Mouse (Mus musculus) C2C12 (cell line): ENCODE measurements around the gene Lman1l. TPM values are rescaled to one million over a fixed set of nuclear protein-coding genes. Genes with fewer than 3 reads are reported as not detected.

Source experiments
- H3K27me3 ChIP-seq: one replicate; pipeline ENCODE4 v1.6.1; 2011; ENCODE audit not compliant: control insufficient read depth, insufficient read depth, insufficient read length
- H3K36me3 ChIP-seq: one replicate; pipeline ENCODE4 v1.6.1; 2011; ENCODE audit not compliant: control insufficient read depth, insufficient read depth
- H3K4me3 ChIP-seq: one replicate; pipeline ENCODE4 v1.5.1; 2011; ENCODE audit warnings: mild to moderate bottlenecking, control low read depth; ENCODE audit not compliant: poor library complexity, insufficient read depth, severe bottlenecking
- H3K79me2 ChIP-seq: one replicate; pipeline ENCODE4 v1.6.1; 2011; ENCODE audit not compliant: control insufficient read depth, insufficient read depth
- H3K79me3 ChIP-seq: one replicate; pipeline ENCODE4 v1.6.1; 2011; ENCODE audit warnings: low read depth, control low read depth
- H3ac ChIP-seq: one replicate; pipeline ENCODE3; 2011; ENCODE audit warnings: low read depth; ENCODE audit not compliant: control insufficient read depth, insufficient read length
- CEBPB ChIP-seq: IDR thresholded peaks from one replicate; pipeline ENCODE4 v1.6.1; 2011; ENCODE audit warnings: low read depth, mild to moderate bottlenecking, control low read depth, moderate library complexity
- CTCF ChIP-seq: IDR thresholded peaks from one replicate; pipeline ENCODE4 v1.5.1; 2011; ENCODE audit not compliant: control insufficient read depth, insufficient read depth, insufficient read length
- FOSL1 ChIP-seq: IDR thresholded peaks from one replicate; pipeline ENCODE4 v1.8.0; 2011; ENCODE audit warnings: mild to moderate bottlenecking, low read length; ENCODE audit not compliant: poor library complexity, insufficient read depth, severe bottlenecking
- MAX ChIP-seq: IDR thresholded peaks from one replicate; pipeline ENCODE4 v1.6.1; 2011; ENCODE audit warnings: mild to moderate bottlenecking, control low read depth
- MYOD1 ChIP-seq: IDR thresholded peaks from one replicate; pipeline ENCODE4 v1.6.1; 2011; ENCODE audit warnings: low read depth; ENCODE audit not compliant: control insufficient read depth, insufficient read length
- MYOG ChIP-seq: IDR thresholded peaks from one replicate; pipeline ENCODE4 v1.6.1; 2011; ENCODE audit not compliant: control insufficient read depth, insufficient read length; ENCODE audit errors: extremely low read depth
- USF1 ChIP-seq: IDR thresholded peaks from one replicate; pipeline ENCODE4 v1.6.1; 2011; ENCODE audit warnings: low read depth, mild to moderate bottlenecking, control low read depth, moderate library complexity
- polyA plus RNA-seq: library from polyadenylated mRNA; unstranded; fragments of >200 nt; fragmentation: generic; extraction: Trizol; gene quantifications from one replicate; pipeline ENCODE4 v1.2.1, GENCODE M21; 2012; ENCODE audit warnings: missing spikeins

The Lman1l gene
- polyA plus RNA-seq, 1 experiment, result 0.68 TPM

GRCm38 (mm10) chr9:57601353-57601706 lies 19.2 kb downstream of the Lman1l start:
- Histone ChIP-seq H3K79me2 (peaks cover 8% of the 10 kb centered on the region), H3K27me3 (no peaks in the 10 kb centered on the region), H3K36me3 (peaks cover 7% of the 10 kb centered on the region), H3K79me3 (no peaks in the 10 kb centered on the region), H3K4me3 (no peak overlapping the region), H3ac (no peak overlapping the region)
- TF ChIP-seq MYOD1, result peak; percentile 96
- TF ChIP-seq MYOG, result no peak

GRCm38 (mm10) chr9:57600620-57601352 lies 19.8 kb downstream of the Lman1l start:
- no peaks in the 10 kb centered on the region for H3K27me3 ChIP-seq
- TF ChIP-seq MYOD1 (peak; percentile 27), USF1 (no peak)
- H3K4me3 ChIP-seq, result no peak overlapping the region
- peaks cover 10% of the 10 kb centered on the region for H3K36me3 ChIP-seq
- peaks cover 8% of the 10 kb centered on the region for H3K79me2 ChIP-seq
- no peaks in the 10 kb centered on the region for H3K79me3 ChIP-seq
- no peak overlapping the region for H3ac ChIP-seq

- H3K79me2 ChIP-seq, result peaks cover 8% of the 10 kb centered on the region
- H3K36me3 ChIP-seq, result peaks cover 19% of the 10 kb centered on the region
- TF ChIP-seq MAX (no peak), USF1 (no peak), FOSL1 (no peak), MYOG (no peak), MYOD1 (no peak), CEBPB (no peak), CTCF (no peak)
- H3K79me3 ChIP-seq, result no peaks in the 10 kb centered on the region
- no peak overlapping the region for H3ac ChIP-seq
- H3K27me3 ChIP-seq, result no peaks in the 10 kb centered on the region
- no peak overlapping the region for H3K4me3 ChIP-seq
Measured at GRCm38 (mm10) chr9:57598851-57599563, 21.6 kb downstream of the Lman1l start.

GRCm38 (mm10) chr9:57597929-57598382 lies 22.6 kb downstream of the Lman1l start:
- Histone ChIP-seq H3K79me3 (no peaks in the 10 kb centered on the region), H3K79me2 (peaks cover 2% of the 10 kb centered on the region), H3K4me3 (no peak overlapping the region), H3K27me3 (no peaks in the 10 kb centered on the region), H3K36me3 (peaks cover 19% of the 10 kb centered on the region), H3ac (no peak overlapping the region)
- TF ChIP-seq USF1 (no peak), CTCF (no peak), MYOD1 (no peak), MYOG (no peak), FOSL1 (no peak), MAX (no peak), CEBPB (no peak)

- H3ac ChIP-seq, result no peak overlapping the region
- no peak for TF ChIP-seq CTCF
- no peak for TF ChIP-seq MYOD1
- TF ChIP-seq FOSL1, result no peak
- TF ChIP-seq MYOG, result no peak
Measured at GRCm38 (mm10) chr9:57597265-57597664, 23.3 kb downstream of the Lman1l start.

GRCm38 (mm10) chr9:57594174-57594509 lies 26.4 kb downstream of the Lman1l start:
- no peak overlapping the region for H3ac ChIP-seq
- no peak for TF ChIP-seq MYOD1
- TF ChIP-seq MYOG, result no peak
- no peak for TF ChIP-seq CEBPB
- no peak for TF ChIP-seq FOSL1
- TF ChIP-seq CTCF, result no peak
- TF ChIP-seq USF1, result no peak
- no peak for TF ChIP-seq MAX
- H3K27me3 ChIP-seq, result no peaks in the 10 kb centered on the region
- H3K36me3 ChIP-seq, result peaks cover 19% of the 10 kb centered on the region
- H3K79me3 ChIP-seq, result no peaks in the 10 kb centered on the region
- H3K4me3 ChIP-seq, result no peak overlapping the region
- peaks cover 17% of the 10 kb centered on the region for H3K79me2 ChIP-seq

More at GRCm38 (mm10) chr9:57597265-57597664, 23.3 kb downstream of the Lman1l start:
- H3K79me2 ChIP-seq, result no peaks in the 10 kb centered on the region
- no peaks in the 10 kb centered on the region for H3K79me3 ChIP-seq
- H3K4me3 ChIP-seq, result no peak overlapping the region
- H3K27me3 ChIP-seq, result no peaks in the 10 kb centered on the region
- H3K36me3 ChIP-seq, result peaks cover 19% of the 10 kb centered on the region
